Mouse (Mus musculus): Measurements from ENCODE around the gene Got1.

The Got1 gene

GRCm38 (mm10) chr19:43480512-43480911, 43.9 kb downstream of the Got1 start:
- no peak for DNase-seq (ENCODE audit: low spot score in 2 of 2)

- DNase-seq (ENCODE audit: low spot score in 2 of 2), result no peak
Observed at GRCm38 (mm10) chr19:43479431-43479830, 45.0 kb downstream of the Got1 start.

GRCm38 (mm10) chr19:43478891-43479290, 45.5 kb downstream of the Got1 start:
- no peak for DNase-seq (ENCODE audit: low spot score in 2 of 2)

DNA sequence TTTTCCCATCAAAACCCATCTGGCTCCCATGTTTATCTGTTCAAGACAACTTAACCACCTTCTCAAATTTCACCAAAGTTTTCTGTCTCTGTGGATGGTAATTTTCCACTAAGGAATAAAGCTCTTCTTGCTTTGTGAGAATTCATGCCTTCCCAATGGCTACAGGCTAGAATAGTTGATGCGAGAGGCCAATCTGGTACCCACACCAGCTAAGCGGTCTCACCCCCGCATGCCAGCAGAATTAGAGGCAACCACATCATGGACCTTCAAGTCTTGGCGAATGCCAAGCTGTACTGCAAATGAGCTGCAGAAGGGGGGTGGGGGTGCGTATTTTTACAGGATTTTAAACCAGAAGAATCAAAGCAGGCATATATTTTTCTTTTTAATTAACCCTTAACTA, 47.0 kb downstream of the Got1 start:
- DNase-seq (ENCODE audit: low spot score in 2 of 2), result no peak

DNA sequence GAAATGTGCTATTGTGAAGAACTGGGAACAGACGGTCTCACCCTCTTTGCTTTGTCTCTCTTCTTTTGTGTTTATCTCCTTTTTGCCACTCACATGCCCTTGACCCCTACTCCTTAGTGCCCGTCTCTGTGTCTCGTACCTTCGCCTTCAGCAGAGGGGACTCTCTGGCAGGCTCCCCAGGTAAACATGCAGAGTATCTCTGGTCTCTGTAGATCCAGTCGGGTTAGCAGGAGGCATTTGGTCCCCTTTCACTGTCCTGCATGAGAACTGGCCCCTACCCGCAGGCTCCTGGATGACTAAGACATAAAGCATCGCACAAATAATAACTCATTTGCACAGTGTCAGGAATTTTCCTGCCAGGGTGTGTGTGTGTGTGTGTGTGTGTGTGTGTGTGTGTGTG, 48.3 kb downstream of the Got1 start:
- DNase-seq (ENCODE audit: low spot score in 2 of 2), result no peak

DNA sequence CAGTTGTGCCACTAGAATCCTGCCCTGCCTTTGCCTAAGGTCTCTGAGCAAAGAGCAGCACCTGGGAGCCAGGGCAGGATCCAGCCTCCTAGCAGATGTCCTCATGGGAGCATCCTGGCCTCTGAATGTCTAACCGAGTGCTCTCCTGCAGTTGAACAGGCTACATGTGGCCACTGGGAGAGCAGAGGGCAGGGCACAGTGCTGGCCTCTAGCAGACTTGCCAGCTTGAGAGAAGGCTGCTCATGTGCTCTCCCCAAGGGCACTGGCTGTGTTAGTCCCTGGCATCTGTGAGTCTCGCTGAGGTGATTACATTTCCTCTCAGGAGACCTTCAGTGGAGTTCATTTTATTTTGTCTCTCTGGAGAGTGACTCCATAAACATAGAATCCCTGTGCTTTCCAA, 48.8 kb downstream of the Got1 start:
- no peak for DNase-seq (ENCODE audit: low spot score in 2 of 2)

GRCm38 (mm10) chr19:43472781-43473180, 51.6 kb downstream of the Got1 start:
- DNase-seq (ENCODE audit: low spot score in 2 of 2), result no peak

DNA sequence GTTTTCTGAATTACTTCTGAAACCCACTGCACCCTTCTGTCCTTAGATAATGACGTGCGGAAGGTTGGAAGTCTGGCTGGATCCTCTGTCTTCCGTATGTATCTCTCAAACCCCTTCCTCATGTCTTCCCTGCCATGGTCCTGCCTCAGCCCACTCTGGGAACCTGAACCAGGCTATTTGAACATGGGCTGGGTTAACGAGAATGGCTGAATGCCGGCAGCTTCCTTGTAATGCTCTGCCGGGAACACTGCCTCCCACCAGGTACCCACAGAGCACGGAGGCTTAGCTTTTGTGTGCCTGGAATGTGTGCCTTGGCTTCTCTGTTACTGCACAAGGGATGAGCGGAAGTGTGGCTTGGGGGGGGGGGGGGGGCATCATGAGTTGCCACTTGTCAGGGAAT, 52.1 kb downstream of the Got1 start:
- DNase-seq (ENCODE audit: low spot score in 2 of 2), result no peak

GRCm38 (mm10) chr19:43469333-43469732, 55.1 kb downstream of the Got1 start:
- no peak for DNase-seq (ENCODE audit: low spot score in 2 of 2)

- DNase-seq (ENCODE audit: low spot score in 2 of 2), result no peak
Observed at GRCm38 (mm10) chr19:43467927-43468685, 56.3 kb downstream of the Got1 start.

- no peak for DNase-seq (ENCODE audit: low spot score in 2 of 2)
Observed at GRCm38 (mm10) chr19:43465601-43466255, 58.7 kb downstream of the Got1 start.

DNA sequence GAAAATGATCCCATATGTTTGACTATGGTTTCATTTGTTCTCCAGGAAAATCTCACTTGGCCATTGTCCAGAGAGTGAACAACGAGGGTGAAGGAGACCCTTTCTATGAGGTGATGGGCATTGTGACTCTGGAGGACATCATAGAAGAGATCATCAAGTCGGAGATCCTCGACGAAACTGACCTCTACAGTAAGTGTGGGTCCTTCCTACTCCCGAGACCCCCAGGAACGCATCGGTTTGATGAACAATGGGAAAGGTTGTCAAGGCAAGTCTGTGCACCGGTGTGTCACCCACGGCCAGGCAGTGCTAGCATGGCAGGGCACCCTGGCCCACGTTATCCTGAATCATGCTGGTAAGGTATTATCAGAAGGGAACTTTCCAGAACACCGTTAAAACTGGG, 59.3 kb downstream of the Got1 start:
- no peak for DNase-seq (ENCODE audit: low spot score in 2 of 2)

DNA sequence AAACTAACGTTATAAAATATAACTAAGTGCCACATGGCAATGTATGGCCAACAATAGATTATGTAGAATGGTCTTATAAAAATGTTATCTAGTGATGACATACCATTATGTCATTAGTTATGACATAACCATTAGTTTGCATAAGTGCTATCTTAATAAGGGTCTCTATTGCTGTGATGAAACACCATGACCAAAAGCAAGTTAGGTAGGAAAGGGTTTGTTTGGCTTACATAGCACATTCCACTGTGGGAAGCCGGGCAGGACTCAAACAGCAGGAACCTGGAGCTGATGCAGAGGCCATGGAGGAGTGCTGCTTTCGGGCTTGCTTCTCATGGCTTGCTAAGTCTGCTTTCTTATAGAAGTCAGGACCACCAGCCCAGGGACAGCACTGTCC, 60.1 kb downstream of the Got1 start:
- DNase-seq (ENCODE audit: low spot score in 2 of 2), result no peak

DNA sequence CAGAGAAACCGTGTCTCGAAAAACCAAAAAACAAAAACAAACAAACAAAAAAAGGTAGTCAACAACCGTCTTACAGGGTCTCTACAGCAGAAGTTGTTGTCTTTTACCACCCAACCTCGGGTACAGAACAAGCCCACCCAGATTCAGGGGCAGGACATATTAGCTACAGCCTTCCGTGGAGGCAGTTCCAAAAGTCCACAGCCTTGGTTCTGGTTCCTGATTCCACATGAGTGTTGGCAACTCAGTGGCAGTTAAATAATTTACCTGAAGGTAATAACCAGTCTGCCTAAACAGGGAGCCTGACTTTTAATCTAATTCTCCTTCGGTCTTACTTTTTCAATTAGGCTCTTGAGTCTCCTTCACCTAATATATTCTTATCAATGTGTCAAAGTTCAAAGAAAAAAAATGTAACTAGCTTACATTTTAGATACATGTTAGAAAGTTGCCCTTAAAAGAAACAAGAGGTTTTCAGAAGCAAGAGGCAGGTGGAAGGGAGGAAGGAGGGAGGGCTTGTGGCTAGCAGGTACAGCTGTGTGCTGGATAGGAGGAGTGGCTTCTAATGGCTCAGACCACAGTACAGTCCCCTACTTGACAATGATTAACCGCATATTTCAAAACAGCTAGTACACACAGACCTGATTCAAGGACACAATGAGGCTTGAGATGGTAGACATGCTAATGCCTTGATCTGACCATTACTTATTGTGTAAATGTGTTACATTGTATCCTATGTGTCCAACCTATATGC, 60.7 kb downstream of the Got1 start:
- no peak for DNase-seq (ENCODE audit: low spot score in 2 of 2)

GRCm38 (mm10) chr19:43462141-43462540, 62.3 kb downstream of the Got1 start:
- no peak for DNase-seq (ENCODE audit: low spot score in 2 of 2)

GRCm38 (mm10) chr19:43460481-43460880, 63.9 kb downstream of the Got1 start:
- DNase-seq (ENCODE audit: low spot score in 2 of 2), result no peak

- DNase-seq (ENCODE audit: low spot score in 2 of 2), result no peak
Observed at GRCm38 (mm10) chr19:43459948-43460347, 64.5 kb downstream of the Got1 start.

GRCm38 (mm10) chr19:43453025-43453424, 71.4 kb downstream of the Got1 start:
- no peak for DNase-seq (ENCODE audit: low spot score in 2 of 2)

DNA sequence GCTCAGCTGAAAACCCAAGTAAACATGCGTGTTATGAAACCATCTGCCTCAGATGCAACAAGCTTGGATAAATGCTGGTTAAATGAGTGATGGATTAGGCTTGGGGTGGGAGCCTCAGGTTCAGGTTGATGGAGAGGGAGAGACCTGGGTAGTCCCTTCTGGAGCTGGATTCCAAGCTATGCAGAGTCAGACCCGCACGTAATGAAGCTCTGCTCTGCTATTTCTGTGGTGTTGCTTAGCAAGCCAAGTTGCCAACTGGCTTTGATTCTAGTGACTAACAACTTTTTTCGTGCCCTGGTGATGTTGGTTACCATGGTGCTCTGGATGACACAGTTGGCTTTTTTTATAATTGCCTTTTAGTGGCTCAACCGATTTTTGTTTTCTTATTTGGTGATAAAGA, 72.2 kb downstream of the Got1 start:
- no peak for DNase-seq (ENCODE audit: low spot score in 2 of 2)

DNA sequence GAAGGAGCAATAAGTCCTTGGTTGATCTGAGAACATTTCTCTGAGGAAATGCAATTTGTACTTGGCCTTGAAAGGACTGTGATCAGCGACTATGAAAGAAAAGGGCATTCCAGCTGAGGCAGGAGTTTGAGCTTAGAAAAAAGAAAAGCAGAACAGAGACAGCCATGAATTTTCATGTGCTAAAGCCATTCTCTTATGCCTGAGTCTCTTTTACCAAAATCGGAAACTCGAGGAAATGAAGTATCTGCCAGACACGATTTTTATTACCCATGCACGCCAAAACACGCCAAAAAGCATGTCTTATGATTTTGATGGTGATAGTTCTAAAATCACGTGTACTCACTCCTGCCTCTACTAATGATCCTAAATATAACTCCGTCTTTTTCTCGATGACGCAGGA, 72.8 kb downstream of the Got1 start:
- DNase-seq (ENCODE audit: low spot score in 2 of 2), result no peak

Data from heart, adult 9 months (tissue).